In the genomic region with DNA sequence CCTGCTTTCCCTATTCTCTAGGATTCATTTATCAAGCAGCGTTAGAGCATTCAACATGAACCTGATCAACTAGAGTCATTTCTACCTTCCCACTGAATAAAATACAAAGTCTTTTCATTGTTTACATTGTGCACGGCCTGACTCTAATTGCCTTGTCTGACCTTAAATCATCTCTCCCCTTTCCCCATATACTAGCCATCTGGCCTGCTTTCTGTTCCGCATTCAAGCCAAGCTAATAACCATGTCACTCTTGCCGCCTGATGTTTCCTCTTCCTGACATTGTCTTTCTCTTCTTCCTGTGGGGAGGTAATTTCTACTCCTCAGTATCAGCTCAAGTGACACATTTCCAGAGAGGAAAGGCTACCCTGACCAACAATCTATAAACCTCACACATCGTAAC, we compare ENCODE assay signal across 16 mouse cellular contexts. TPM values are rescaled to one million over a fixed set of nuclear protein-coding genes. Genes with fewer than 3 reads are reported as not detected.
DNase-seq lines count a peak whose midpoint lies in the region; ATAC-seq and TF ChIP-seq lines count a peak whose summit lies in the region.
"Had no signal": no experiment of that assay in that cellular context is flagged by ENCODE, and none has a peak within 500 bp of the region (broad histone marks: within the 10 kb centered on the region; RNA-seq: fewer than 3 reads in every experiment).

No protein-coding gene starts in this region.

- 0 out of 2 replicates have a peak, but pooled peaks cover 2% of the 10 kb centered on the region for H3K27me3 ChIP-seq in kidney, postnatal 0 days (ENCODE audit: insufficient read depth, low read length)
- H3K27me3 ChIP-seq in neural tube, embryonic 14.5 days (ENCODE audit: control insufficient read depth, insufficient read depth, low read length): no peaks in the 10 kb centered on the region

- H3K4me3 ChIP-seq in kidney, postnatal 0 days (replicated peaks; ENCODE audit: low read depth, low read length): no peak overlapping the region
- H3K4me3 ChIP-seq in bone marrow macrophage, adult 2 months (ENCODE audit: insufficient read depth, low read length): no peak overlapping the region
- no peak overlapping the region for H3K4me3 ChIP-seq in neural tube, embryonic 14.5 days (ENCODE audit: low read depth, low read length)
- H3K4me3 ChIP-seq: embryonic facial prominence, embryonic 10.5 days; left cerebral cortex, adult 2 months; limb, embryonic 12.5 days had no signal

- 46% methylated on average over 5 of the region's 5 CpGs for WGBS in kidney, postnatal 0 days
- WGBS in neural tube, embryonic 14.5 days: 37% methylated on average over 5 of the region's 5 CpGs

- peak; percentile 12 for DNase-seq in kidney, postnatal 0 days (ENCODE audit: low spot score)
- DNase-seq in kidney, postnatal 14 days: no peak
- DNase-seq in embryo, embryonic 11 days: peak; percentile 5
- DNase-seq in adrenal gland, adult (ENCODE audit: inconsistent age in 2 of 2, low spot score in 1 of 2): no peak
- DNase-seq: cerebellum, adult 8-10 months; kidney, adult 2 months; right cerebral cortex, postnatal 14 days; thymus, postnatal 25 days had no signal

- no peaks in the 10 kb centered on the region for H3K36me3 ChIP-seq in kidney, postnatal 0 days (ENCODE audit: insufficient read depth, low read length)
- no peaks in the 10 kb centered on the region for H3K36me3 ChIP-seq in neural tube, embryonic 14.5 days (ENCODE audit: control insufficient read depth, insufficient read depth, low read length)
- H3K36me3 ChIP-seq: embryonic facial prominence, embryonic 10.5 days; limb, embryonic 12.5 days had no signal

- no peak for ATAC-seq in kidney, postnatal 0 days (replicated peaks; ENCODE audit: low FRiP score, low read depth)
- peak; percentile 44; the same call in 1 of the 2 replicates for ATAC-seq in neural tube, embryonic 14.5 days (ENCODE audit: low read depth)
- ATAC-seq in megakaryocyte-erythroid progenitor cell, adult 5-6 weeks (replicated peaks; ENCODE audit: low FRiP score, low TSS enrichment, poor library complexity, severe bottlenecking): no peak
- ATAC-seq: hindbrain, postnatal 0 days had no signal

- H3K9ac ChIP-seq in kidney, postnatal 0 days (ENCODE audit: low read depth, low read length): no peak overlapping the region
- H3K9ac ChIP-seq in neural tube, embryonic 14.5 days (replicated peaks; ENCODE audit: low read depth, low read length): no peak overlapping the region
- H3K9ac ChIP-seq: limb, embryonic 12.5 days had no signal

- no peaks in the 10 kb centered on the region for H3K4me1 ChIP-seq in kidney, postnatal 0 days (replicated peaks; ENCODE audit: insufficient read depth, low read length)
- peaks cover 37% of the 10 kb centered on the region for H3K4me1 ChIP-seq in bone marrow macrophage, adult 2 months (ENCODE audit: control insufficient read depth, insufficient read depth, low read length)
- no peaks in the 10 kb centered on the region for H3K4me1 ChIP-seq in neural tube, embryonic 14.5 days (ENCODE audit: control insufficient read depth, insufficient read depth, low read length)
- H3K4me1 ChIP-seq: embryonic facial prominence, embryonic 10.5 days; limb, embryonic 12.5 days had no signal

- no peak overlapping the region for H3K27ac ChIP-seq in kidney, postnatal 0 days
- H3K27ac ChIP-seq in bone marrow macrophage, adult 2 months (ENCODE audit: insufficient read depth, low read depth, low read length): peak overlapping the region; percentile 92
- H3K27ac ChIP-seq in neural tube, embryonic 14.5 days (ENCODE audit: low read depth, low read length): no peak overlapping the region
- H3K27ac ChIP-seq: embryonic facial prominence, embryonic 10.5 days; hindbrain, postnatal 0 days; left cerebral cortex, adult 2 months; limb, embryonic 12.5 days had no signal

- no peak for TF ChIP-seq CTCF in kidney, postnatal 0 days (IDR thresholded peaks at IDR 0.05; ENCODE audit: low read depth)
- TF ChIP-seq CTCF in bone marrow macrophage, adult 2 months (IDR thresholded peaks at IDR 0.05; ENCODE audit: low read depth, low read length): no peak

- no peak for TF ChIP-seq POLR2A in bone marrow macrophage, adult 2 months (IDR thresholded peaks at IDR 0.05; ENCODE audit: borderline replicate concordance, low read depth, low read length)

- no peak overlapping the region for H3K4me2 ChIP-seq in kidney, postnatal 0 days (ENCODE audit: low read length)
- no peak overlapping the region for H3K4me2 ChIP-seq in neural tube, embryonic 14.5 days (ENCODE audit: low read depth, low read length)
- H3K4me2 ChIP-seq: limb, embryonic 12.5 days; midbrain, embryonic 11.5 days had no signal

- H3K9me3 ChIP-seq in kidney, postnatal 0 days (replicated peaks; ENCODE audit: low read length): no peaks in the 10 kb centered on the region
- no peaks in the 10 kb centered on the region for H3K9me3 ChIP-seq in neural tube, embryonic 14.5 days (ENCODE audit: control insufficient read depth, low read length)
- H3K9me3 ChIP-seq: embryonic facial prominence, embryonic 10.5 days; limb, embryonic 12.5 days had no signal

RNA-seq across cellular contexts. Expression of a gene that starts 14.6 kb away (rescaled TPM):
- 0.65 and 0.74 TPM in 2 replicates for polyA plus RNA-seq in kidney, postnatal 0 days (2015; fragmentation: Nextera tagmentation; extraction: Ambion mirVana)
- 301 and 340 TPM in 2 replicates for polyA plus RNA-seq in bone marrow macrophage, adult 2 months (2012; ENCODE audit: insufficient read depth, insufficient read length, missing spikeins)
- polyA plus RNA-seq in neural tube, embryonic 14.5 days (2014; fragmentation: Nextera tagmentation; extraction: Ambion mirVana): 0.21 and 0.49 TPM in 2 replicates
- 0.35 and 0.69 TPM in 2 replicates for total RNA-seq in megakaryocyte-erythroid progenitor cell, adult 5-6 weeks (2014; fragmentation: Nextera tagmentation)
- total RNA-seq in megakaryocyte-erythroid progenitor cell, adult 5-6 weeks (2017): not detected in 2 replicates

RNA-seq across cellular contexts. Expression of a gene that starts 51.6 kb away (rescaled TPM):
- polyA plus RNA-seq in kidney, postnatal 0 days (2015; fragmentation: Nextera tagmentation; extraction: Ambion mirVana): 0.18 and 0.26 TPM in 2 replicates
- 156 and 229 TPM in 2 replicates for polyA plus RNA-seq in bone marrow macrophage, adult 2 months (2012; ENCODE audit: insufficient read depth, insufficient read length, missing spikeins)
- 0.10 TPM in 1 of 2 replicates, not detected in the other for polyA plus RNA-seq in neural tube, embryonic 14.5 days (2014; fragmentation: Nextera tagmentation; extraction: Ambion mirVana)
- total RNA-seq in megakaryocyte-erythroid progenitor cell, adult 5-6 weeks (2014; fragmentation: Nextera tagmentation): not detected in 2 replicates
- total RNA-seq in megakaryocyte-erythroid progenitor cell, adult 5-6 weeks (2017): 0.52 TPM in 1 of 2 replicates, not detected in the other

Comparison
In these comparisons a context has a peak if more than half of its experiments do, and no peak if none do; other contexts are left out.
1. DNase-seq: peak in kidney, postnatal 0 days (single experiment) and embryo, embryonic 11 days (single experiment); none in kidney, postnatal 14 days (single experiment) and adrenal gland, adult (0 of 2).
2. RNA of a gene that starts 14.6 kb away (polyA plus RNA-seq): 301 to 340 TPM in bone marrow macrophage, adult 2 months; 0.65 to 0.74 TPM in kidney, postnatal 0 days and 0.21 to 0.49 TPM in neural tube, embryonic 14.5 days; every median in the first group is over 100 times any median in the second.
3. RNA of a gene that starts 51.6 kb away (polyA plus RNA-seq): 156 to 229 TPM in bone marrow macrophage, adult 2 months; 0.18 to 0.26 TPM in kidney, postnatal 0 days and 0.10 TPM in neural tube, embryonic 14.5 days; every median in the first group is over 100 times any median in the second.